Mouse (Mus musculus): ENCODE results near the gene Clca2.

GRCm38 (mm10) chr3:145038813-145039212 lies 60.4 kb downstream of the Clca2 start:
- TF ChIP-seq POLR2A (IDR thresholded peaks at IDR 0.05; ENCODE audit: extremely low read depth, insufficient read depth, low read length) (no peak), CTCF (IDR thresholded peaks at IDR 0.05; ENCODE audit: extremely low read depth, insufficient read depth, low read length) (no peak)

Measured in cortical plate, adult 2 months (tissue).